Mouse (Mus musculus): Measurements from ENCODE around the gene Sestd1. TPM values are rescaled to one million over a fixed set of nuclear protein-coding genes. Genes with fewer than 3 reads are reported as not detected.

Sestd1 gene
- polyA plus RNA-seq, 1 experiment from 2014 or later = 33.8 TPM

GRCm38 (mm10) chr2:77242248-77242647 is 38.1 kb downstream of the Sestd1 start:
- no peak for ATAC-seq (ENCODE audit: low FRiP score)
- H3K9ac ChIP-seq = no peak overlapping the region
- 89% methylated on average over 6 of the region's 6 CpGs for WGBS

GRCm38 (mm10) chr2:77238607-77239006 is 41.8 kb downstream of the Sestd1 start:
- Histone ChIP-seq H3K9ac (no peak overlapping the region), H3K27ac (no peak overlapping the region), H3K36me3 (peaks cover 40% of the 10 kb centered on the region), H3K9me3 (replicated peaks) (no peaks in the 10 kb centered on the region), H3K4me2 (replicated peaks) (no peak overlapping the region), H3K27me3 (no peaks in the 10 kb centered on the region), H3K4me3 (no peak overlapping the region), H3K4me1 (no peaks in the 10 kb centered on the region)
- WGBS = 95% methylated on average over 3 of the region's 3 CpGs
- no peak for ATAC-seq (ENCODE audit: low FRiP score)

More at GRCm38 (mm10) chr2:77242248-77242647, 38.1 kb downstream of the Sestd1 start:
- H3K4me3 ChIP-seq = no peak overlapping the region
- no peaks in the 10 kb centered on the region for H3K9me3 ChIP-seq (replicated peaks)
- no peak overlapping the region for H3K27ac ChIP-seq
- H3K4me1 ChIP-seq = 0 out of 2 replicates have a peak, but pooled peaks cover 2% of the 10 kb centered on the region
- H3K27me3 ChIP-seq = no peaks in the 10 kb centered on the region
- no peak overlapping the region for H3K4me2 ChIP-seq (replicated peaks)
- peaks cover 35% of the 10 kb centered on the region for H3K36me3 ChIP-seq

- no peak overlapping the region for H3K9ac ChIP-seq
- no peaks in the 10 kb centered on the region for H3K9me3 ChIP-seq (replicated peaks)
- no peak overlapping the region for H3K4me2 ChIP-seq (replicated peaks)
- no peaks in the 10 kb centered on the region for H3K4me1 ChIP-seq
- H3K27ac ChIP-seq = no peak overlapping the region
- no peak for ATAC-seq (ENCODE audit: low FRiP score)
- no peak overlapping the region for H3K4me3 ChIP-seq
- H3K36me3 ChIP-seq = peaks cover 45% of the 10 kb centered on the region
- WGBS = 80% methylated on average over 3 of the region's 3 CpGs
- H3K27me3 ChIP-seq = no peaks in the 10 kb centered on the region
These were observed 42.3 kb downstream of the Sestd1 start for GRCm38 (mm10) chr2:77238046-77238445.

GRCm38 (mm10) chr2:77236860-77237259 is 43.5 kb downstream of the Sestd1 start:
- Histone ChIP-seq H3K27ac (no peak overlapping the region), H3K4me3 (no peak overlapping the region), H3K9me3 (replicated peaks) (no peaks in the 10 kb centered on the region), H3K36me3 (peaks cover 57% of the 10 kb centered on the region), H3K4me1 (no peaks in the 10 kb centered on the region), H3K9ac (no peak overlapping the region), H3K27me3 (no peaks in the 10 kb centered on the region), H3K4me2 (replicated peaks) (no peak overlapping the region)
- 92% methylated on average over 4 of the region's 4 CpGs for WGBS
- ATAC-seq (ENCODE audit: low FRiP score) = no peak

GRCm38 (mm10) chr2:77235896-77236295 is 44.5 kb downstream of the Sestd1 start:
- no peak overlapping the region for H3K9ac ChIP-seq
- H3K27me3 ChIP-seq = no peaks in the 10 kb centered on the region
- no peak overlapping the region for H3K4me2 ChIP-seq (replicated peaks)
- peaks cover 58% of the 10 kb centered on the region for H3K36me3 ChIP-seq
- 81% methylated on average over 4 of the region's 4 CpGs for WGBS
- H3K4me3 ChIP-seq = no peak overlapping the region
- no peaks in the 10 kb centered on the region for H3K9me3 ChIP-seq (replicated peaks)
- no peak for ATAC-seq (ENCODE audit: low FRiP score)
- no peaks in the 10 kb centered on the region for H3K4me1 ChIP-seq
- no peak overlapping the region for H3K27ac ChIP-seq

- H3K4me3 ChIP-seq = no peak overlapping the region
- H3K9ac ChIP-seq = no peak overlapping the region
- H3K27me3 ChIP-seq = no peaks in the 10 kb centered on the region
- WGBS = 85% methylated on average over 2 of the region's 2 CpGs
- H3K36me3 ChIP-seq = peaks cover 41% of the 10 kb centered on the region
- H3K27ac ChIP-seq = no peak overlapping the region
- no peak for ATAC-seq (ENCODE audit: low FRiP score)
- H3K4me1 ChIP-seq = no peaks in the 10 kb centered on the region
- H3K9me3 ChIP-seq (replicated peaks) = no peaks in the 10 kb centered on the region
- no peak overlapping the region for H3K4me2 ChIP-seq (replicated peaks)
These were observed 47.8 kb downstream of the Sestd1 start for GRCm38 (mm10) chr2:77232604-77233003.

- ATAC-seq (ENCODE audit: low FRiP score) = no peak
- no peaks in the 10 kb centered on the region for H3K27me3 ChIP-seq
- H3K4me2 ChIP-seq (replicated peaks) = no peak overlapping the region
- no peak overlapping the region for H3K4me3 ChIP-seq
- no peak overlapping the region for H3K9ac ChIP-seq
- H3K9me3 ChIP-seq (replicated peaks) = no peaks in the 10 kb centered on the region
- WGBS = 90% methylated on average over 2 of the region's 2 CpGs
- peaks cover 8% of the 10 kb centered on the region for H3K36me3 ChIP-seq
- no peak overlapping the region for H3K27ac ChIP-seq
- no peaks in the 10 kb centered on the region for H3K4me1 ChIP-seq
These were observed 59.4 kb downstream of the Sestd1 start for GRCm38 (mm10) chr2:77220960-77221359.

- Histone ChIP-seq H3K4me1 (no peaks in the 10 kb centered on the region), H3K4me3 (no peak overlapping the region), H3K4me2 (replicated peaks) (no peak overlapping the region), H3K27ac (no peak overlapping the region), H3K9me3 (replicated peaks) (no peaks in the 10 kb centered on the region), H3K9ac (no peak overlapping the region), H3K27me3 (no peaks in the 10 kb centered on the region), H3K36me3 (peaks cover 19% of the 10 kb centered on the region)
- no peak for ATAC-seq (ENCODE audit: low FRiP score)
- 72% methylated on average over 5 of the region's 5 CpGs for WGBS
These were observed 67.5 kb downstream of the Sestd1 start for GRCm38 (mm10) chr2:77212885-77213284.

- Histone ChIP-seq H3K4me3 (no peak overlapping the region), H3K4me1 (no peaks in the 10 kb centered on the region), H3K27ac (no peak overlapping the region), H3K9me3 (replicated peaks) (no peaks in the 10 kb centered on the region), H3K36me3 (peaks cover 19% of the 10 kb centered on the region), H3K4me2 (replicated peaks) (no peak overlapping the region), H3K9ac (no peak overlapping the region), H3K27me3 (no peaks in the 10 kb centered on the region)
- no peak for ATAC-seq (ENCODE audit: low FRiP score)
- WGBS = 86% methylated on average over 3 of the region's 3 CpGs
These were observed 73.4 kb downstream of the Sestd1 start for GRCm38 (mm10) chr2:77206951-77207350.

GRCm38 (mm10) chr2:77203916-77204315 is 76.5 kb downstream of the Sestd1 start:
- 61% methylated on average over 2 of the region's 2 CpGs for WGBS
- H3K4me2 ChIP-seq (replicated peaks) = no peak overlapping the region

GRCm38 (mm10) chr2:77201900-77202299 is 78.5 kb downstream of the Sestd1 start:
- ATAC-seq (ENCODE audit: low FRiP score) = no peak
- H3K27me3 ChIP-seq = no peaks in the 10 kb centered on the region

More at GRCm38 (mm10) chr2:77203916-77204315, 76.5 kb downstream of the Sestd1 start:
- Histone ChIP-seq H3K4me1 (0 out of 2 replicates have a peak, but pooled peaks cover 2% of the 10 kb centered on the region), H3K27ac (no peak overlapping the region), H3K9ac (no peak overlapping the region), H3K27me3 (no peaks in the 10 kb centered on the region), H3K36me3 (peaks cover 16% of the 10 kb centered on the region), H3K4me3 (no peak overlapping the region), H3K9me3 (replicated peaks) (no peaks in the 10 kb centered on the region)
- ATAC-seq (ENCODE audit: low FRiP score) = no peak

GRCm38 (mm10) chr2:77200958-77201614 is 79.3 kb downstream of the Sestd1 start:
- H3K9me3 ChIP-seq (replicated peaks) = no peaks in the 10 kb centered on the region
- no peak overlapping the region for H3K9ac ChIP-seq
- no peak overlapping the region for H3K4me3 ChIP-seq
- H3K4me1 ChIP-seq = 0 out of 2 replicates have a peak, but pooled peaks cover 2% of the 10 kb centered on the region
- no peak for ATAC-seq (ENCODE audit: low FRiP score)
- peaks cover 15% of the 10 kb centered on the region; the same call in 1 of the 2 replicates for H3K36me3 ChIP-seq
- H3K27me3 ChIP-seq = no peaks in the 10 kb centered on the region
- 82% methylated on average over 5 of the region's 5 CpGs for WGBS
- no peak overlapping the region for H3K4me2 ChIP-seq (replicated peaks)
- no peak overlapping the region for H3K27ac ChIP-seq

More at GRCm38 (mm10) chr2:77201900-77202299, 78.5 kb downstream of the Sestd1 start:
- no peak overlapping the region for H3K27ac ChIP-seq
- 97% methylated on average over 1 of the region's 1 CpGs for WGBS
- no peaks in the 10 kb centered on the region for H3K9me3 ChIP-seq (replicated peaks)
- H3K4me1 ChIP-seq = 0 out of 2 replicates have a peak, but pooled peaks cover 2% of the 10 kb centered on the region
- peaks cover 16% of the 10 kb centered on the region; the same call in 1 of the 2 replicates for H3K36me3 ChIP-seq
- no peak overlapping the region for H3K9ac ChIP-seq
- no peak overlapping the region for H3K4me3 ChIP-seq
- no peak overlapping the region for H3K4me2 ChIP-seq (replicated peaks)

- Histone ChIP-seq H3K27ac (no peak overlapping the region), H3K36me3 (peaks cover 9% of the 10 kb centered on the region; the same call in 1 of the 2 replicates), H3K4me1 (0 out of 2 replicates have a peak, but pooled peaks cover 2% of the 10 kb centered on the region), H3K9me3 (replicated peaks) (no peaks in the 10 kb centered on the region), H3K27me3 (no peaks in the 10 kb centered on the region), H3K4me3 (no peak overlapping the region), H3K9ac (no peak overlapping the region), H3K4me2 (replicated peaks) (no peak overlapping the region)
- 98% methylated on average over 4 of the region's 4 CpGs for WGBS
- ATAC-seq (ENCODE audit: low FRiP score) = 0 out of 2 replicates have a peak, but pooled peaks have one; percentile 40
These were observed 80.0 kb downstream of the Sestd1 start for GRCm38 (mm10) chr2:77200379-77200778.

All from hindbrain, embryonic 12.5 days (tissue).